Mouse (Mus musculus) erythroblast, embryonic 14.5 days (primary cell): ENCODE measurements around the gene Rabep2.

Experiments used
- GATA1 ChIP-seq: IDR thresholded peaks from 2 replicates; pipeline ENCODE4 v1.6.1; 2012; ENCODE audit warnings: low read length, inconsistent platforms, mixed read lengths
- TAL1 ChIP-seq: IDR thresholded peaks from 3 replicates; pipeline ENCODE4 v1.6.1; 2012; ENCODE audit warnings: low read length, inconsistent platforms, mixed read lengths

GRCm38 (mm10) chr7:126417045-126417444 lies 11.5 kb upstream of the Rabep2 start:
- TF ChIP-seq GATA1 (no peak), TAL1 (no peak)
